Mouse (Mus musculus) spleen, postnatal 14 days (tissue): Measurements from ENCODE around the gene Kcnq5.
"Not testable (repeated sequence)": the region's sequence is repeated elsewhere in the genome, so short reads cannot be mapped to it uniquely, and the experiment has no call there.

Source experiments
- DNase-seq, 2 experiments: peaks; one replicate each; pipeline ENCODE4 v3.0.0; 2021 to 2022; ENCODE audit warnings: low spot score in 2 of 2

The Kcnq5 gene

GRCm38 (mm10) chr1:21838534-21838933, 123.2 kb downstream of the Kcnq5 start:
- DNase-seq: no peak

GRCm38 (mm10) chr1:21837387-21837786, 124.4 kb downstream of the Kcnq5 start:
- DNase-seq: no peak

- DNase-seq: no peak
These were observed 125.4 kb downstream of the Kcnq5 start for GRCm38 (mm10) chr1:21836337-21836736.

- DNase-seq: no peak
These were observed 131.8 kb downstream of the Kcnq5 start for GRCm38 (mm10) chr1:21829909-21830455.

- DNase-seq: no peak
These were observed 141.6 kb downstream of the Kcnq5 start for GRCm38 (mm10) chr1:21820066-21820630.

- DNase-seq: no peak
These were observed 156.7 kb downstream of the Kcnq5 start for GRCm38 (mm10) chr1:21805064-21805463.

GRCm38 (mm10) chr1:21804477-21804866, 157.3 kb downstream of the Kcnq5 start:
- DNase-seq: no peak

GRCm38 (mm10) chr1:21803751-21804476, 157.8 kb downstream of the Kcnq5 start:
- no peak for DNase-seq

GRCm38 (mm10) chr1:21780746-21781145, 181.0 kb downstream of the Kcnq5 start:
- DNase-seq: no peak

- no peak for DNase-seq
These were observed 184.2 kb downstream of the Kcnq5 start for GRCm38 (mm10) chr1:21777560-21777959.

GRCm38 (mm10) chr1:21773931-21774330, 187.8 kb downstream of the Kcnq5 start:
- no peak for DNase-seq

- DNase-seq: no peak
These were observed 191.2 kb downstream of the Kcnq5 start for GRCm38 (mm10) chr1:21770494-21770893.

- no peak for DNase-seq
These were observed 212.4 kb downstream of the Kcnq5 start for GRCm38 (mm10) chr1:21749297-21749696.

GRCm38 (mm10) chr1:21729131-21729530, 232.6 kb downstream of the Kcnq5 start:
- no peak for DNase-seq

GRCm38 (mm10) chr1:21723231-21723630, 238.5 kb downstream of the Kcnq5 start:
- not testable (repeated sequence) for DNase-seq

GRCm38 (mm10) chr1:21721246-21721645, 240.5 kb downstream of the Kcnq5 start:
- DNase-seq: no peak

GRCm38 (mm10) chr1:21714816-21715215, 246.9 kb downstream of the Kcnq5 start:
- no peak for DNase-seq

- DNase-seq: no peak
These were observed 249.0 kb downstream of the Kcnq5 start for GRCm38 (mm10) chr1:21712711-21713110.

- DNase-seq: no peak
These were observed 271.3 kb downstream of the Kcnq5 start for GRCm38 (mm10) chr1:21690458-21690857.

GRCm38 (mm10) chr1:21688918-21689317, 272.8 kb downstream of the Kcnq5 start:
- no peak for DNase-seq

- DNase-seq: no peak
These were observed 277.3 kb downstream of the Kcnq5 start for GRCm38 (mm10) chr1:21684444-21684843.

GRCm38 (mm10) chr1:21676805-21677204, 284.9 kb downstream of the Kcnq5 start:
- DNase-seq: no peak

- no peak for DNase-seq
These were observed 300.9 kb downstream of the Kcnq5 start for GRCm38 (mm10) chr1:21660840-21661239.
